Mouse (Mus musculus) lung, adult 2 months (tissue): ENCODE measurements around the gene Dpp6. TPM values are rescaled to one million over a fixed set of nuclear protein-coding genes. Genes with fewer than 3 reads are reported as not detected.

Experiments
- DNase-seq: peaks from one replicate; pipeline ENCODE4 v3.0.0; 2022
- H3K4me1 ChIP-seq: fragments of 200-500 bp; 2 replicates; pipeline ENCODE4 v1.6.1; 2011; ENCODE audit warnings: low read length; ENCODE audit not compliant: control insufficient read depth, insufficient read depth
- H3K4me3 ChIP-seq: fragments of 200-500 bp; replicated peaks from 2 replicates; pipeline ENCODE3; 2011; ENCODE audit warnings: low read depth, mild to moderate bottlenecking, control low read depth, low read length; ENCODE audit errors: extremely low read depth
- CTCF ChIP-seq: fragments of 200-500 bp; IDR thresholded peaks from 2 replicates; pipeline ENCODE4 v1.5.1; 2011; ENCODE audit warnings: mild to moderate bottlenecking, low read length, control low read depth; ENCODE audit not compliant: insufficient read depth
- POLR2A ChIP-seq: fragments of 200-500 bp; IDR thresholded peaks from 2 replicates; pipeline ENCODE4 v1.6.1; 2011; ENCODE audit warnings: low read depth, mild to moderate bottlenecking, control low read depth, low read length, borderline replicate concordance; ENCODE audit errors: extremely low read depth
- WGBS: fragments of 180-500 bp; shearing (Covaris S2); methylation state at CpG from one replicate; pipeline ENCODE4 v1.1.7; 2018; 5-methylcytosine and 5-hydroxymethylcytosine counted together
- polyA plus RNA-seq: library from polyadenylated mRNA; depleted of rRNA; stranded (reverse); fragments of >200 nt; gene quantifications from 2 replicates; pipeline ENCODE4 v1.2.3, GENCODE M21; 2012

Dpp6 gene
- polyA plus RNA-seq, 1 experiment = 0.40 TPM

GRCm38 (mm10) chr5:27656101-27656500, 839.1 kb downstream of the Dpp6 start:
- Histone ChIP-seq H3K4me3 (no peak overlapping the region), H3K4me1 (no peaks in the 10 kb centered on the region)
- WGBS = 53% methylated on average over 6 of the region's 6 CpGs
- TF ChIP-seq CTCF (no peak), POLR2A (no peak)
- no peak for DNase-seq

- no peak for DNase-seq
- 36% methylated on average over 4 of the region's 4 CpGs for WGBS
These were observed 840.7 kb downstream of the Dpp6 start for GRCm38 (mm10) chr5:27657672-27658071.

GRCm38 (mm10) chr5:27658165-27658564, 841.2 kb downstream of the Dpp6 start:
- DNase-seq = no peak
- 69% methylated on average over 5 of the region's 5 CpGs for WGBS
- Histone ChIP-seq H3K4me1 (no peaks in the 10 kb centered on the region), H3K4me3 (no peak overlapping the region)
- no peak for TF ChIP-seq CTCF
- no peak for TF ChIP-seq POLR2A

More at GRCm38 (mm10) chr5:27657672-27658071, 840.7 kb downstream of the Dpp6 start:
- TF ChIP-seq POLR2A (no peak), CTCF (no peak)
- Histone ChIP-seq H3K4me1 (no peaks in the 10 kb centered on the region), H3K4me3 (no peak overlapping the region)

GRCm38 (mm10) chr5:27658569-27658968, 841.6 kb downstream of the Dpp6 start:
- TF ChIP-seq POLR2A = no peak
- no peak for TF ChIP-seq CTCF
- Histone ChIP-seq H3K4me3 (no peak overlapping the region), H3K4me1 (no peaks in the 10 kb centered on the region)
- no peak for DNase-seq

GRCm38 (mm10) chr5:27659019-27659418, 842.0 kb downstream of the Dpp6 start:
- WGBS = 93% methylated on average over 2 of the region's 2 CpGs
- Histone ChIP-seq H3K4me3 (no peak overlapping the region), H3K4me1 (no peaks in the 10 kb centered on the region)
- TF ChIP-seq POLR2A (no peak), CTCF (no peak)
- no peak for DNase-seq

GRCm38 (mm10) chr5:27659781-27660180, 842.8 kb downstream of the Dpp6 start:
- Histone ChIP-seq H3K4me3 (no peak overlapping the region), H3K4me1 (no peaks in the 10 kb centered on the region)
- TF ChIP-seq POLR2A (no peak), CTCF (no peak)
- 63% methylated on average over 6 of the region's 6 CpGs for WGBS
- DNase-seq = no peak

GRCm38 (mm10) chr5:27664111-27664510, 847.1 kb downstream of the Dpp6 start:
- WGBS = 83% methylated on average over 4 of the region's 4 CpGs
- TF ChIP-seq CTCF (no peak), POLR2A (no peak)
- H3K4me3 ChIP-seq = no peak overlapping the region
- no peak for DNase-seq
- H3K4me1 ChIP-seq = no peaks in the 10 kb centered on the region

GRCm38 (mm10) chr5:27671487-27671886, 854.5 kb downstream of the Dpp6 start:
- 39% methylated on average over 2 of the region's 2 CpGs for WGBS
- Histone ChIP-seq H3K4me1 (no peaks in the 10 kb centered on the region), H3K4me3 (no peak overlapping the region)
- no peak for TF ChIP-seq CTCF
- TF ChIP-seq POLR2A = no peak
- no peak for DNase-seq

- Histone ChIP-seq H3K4me3 (no peak overlapping the region), H3K4me1 (no peaks in the 10 kb centered on the region)
- WGBS = 53% methylated on average over 5 of the region's 5 CpGs
- TF ChIP-seq POLR2A = no peak
- peak; percentile 24; the same call in 1 of the 2 replicates for TF ChIP-seq CTCF
- DNase-seq = no peak
These were observed 860.3 kb downstream of the Dpp6 start for GRCm38 (mm10) chr5:27677247-27677666.

GRCm38 (mm10) chr5:27679151-27679550, 862.1 kb downstream of the Dpp6 start:
- DNase-seq = no peak
- 76% methylated on average over 1 of the region's 1 CpGs for WGBS
- TF ChIP-seq POLR2A (no peak), CTCF (no peak)
- Histone ChIP-seq H3K4me3 (no peak overlapping the region), H3K4me1 (no peaks in the 10 kb centered on the region)
